Mouse (Mus musculus) ES-Bruce4 (cell line): ENCODE results near the gene Tmem170b.

Experiments used
- CTCF ChIP-seq: IDR thresholded peaks from one replicate; pipeline ENCODE4 v1.8.1; 2011; ENCODE audit warnings: low read depth, low read length
- POLR2A ChIP-seq: IDR thresholded peaks from one replicate; pipeline ENCODE4 v1.8.1; 2011; ENCODE audit warnings: low read length; ENCODE audit not compliant: insufficient read depth

- TF ChIP-seq CTCF = no peak
- TF ChIP-seq POLR2A = no peak
Observed at GRCm38 (mm10) chr13:41663501-41664195, 57.9 kb downstream of the Tmem170b start.
